In the genomic region with DNA sequence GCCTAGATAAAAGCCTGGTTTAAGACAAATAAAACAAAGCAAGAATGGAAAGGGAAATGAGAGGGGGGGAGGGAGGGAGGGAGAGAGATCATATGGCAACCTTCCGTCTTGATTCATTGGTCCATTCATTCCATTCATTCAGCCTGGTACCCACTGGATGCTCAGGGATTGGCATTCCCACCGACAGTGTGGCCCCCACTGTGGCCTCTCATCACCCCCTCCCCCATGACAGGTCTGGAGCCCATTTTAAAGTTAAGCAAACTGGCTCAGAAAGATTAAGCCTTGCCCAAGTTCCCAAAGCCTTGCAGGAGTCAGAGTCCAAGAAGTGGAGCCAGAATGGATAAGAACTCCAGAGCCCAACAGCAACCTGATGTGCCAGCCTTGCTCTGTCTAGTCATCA, we compare ENCODE assay signal across 11 mouse cellular contexts.
DNase-seq lines count a peak whose midpoint lies in the region; ATAC-seq and TF ChIP-seq lines count a peak whose summit lies in the region.
"Had no signal": no experiment of that assay in that cellular context is flagged by ENCODE, and none has a peak within 500 bp of the region (broad histone marks: within the 10 kb centered on the region; RNA-seq: fewer than 3 reads in every experiment).

No protein-coding gene starts in this region.

- H3K4me1 ChIP-seq in forebrain, embryonic 10.5 days: peaks cover 16% of the 10 kb centered on the region
- 0 out of 2 replicates have a peak, but pooled peaks cover 3% of the 10 kb centered on the region for H3K4me1 ChIP-seq in forebrain, embryonic 14.5 days (ENCODE audit: control insufficient read depth, insufficient read depth, low read length)
- H3K4me1 ChIP-seq in hindbrain, embryonic 14.5 days (replicated peaks; ENCODE audit: control insufficient read depth, insufficient read depth, low read length): 0 out of 2 replicates have a peak, but pooled peaks cover 5% of the 10 kb centered on the region
- no peaks in the 10 kb centered on the region for H3K4me1 ChIP-seq in midbrain, embryonic 16.5 days (ENCODE audit: control insufficient read depth, insufficient read depth, low read length)
- no peaks in the 10 kb centered on the region for H3K4me1 ChIP-seq in intestine, postnatal 0 days (replicated peaks; ENCODE audit: control insufficient read depth, insufficient read depth, low read length)
- no peaks in the 10 kb centered on the region for H3K4me1 ChIP-seq in liver, embryonic 11.5 days (replicated peaks; ENCODE audit: control insufficient read depth, insufficient read depth, low read length)
- H3K4me1 ChIP-seq: heart, embryonic 12.5 days had no signal

- ATAC-seq in forebrain, embryonic 14.5 days: peak; percentile 57
- peak; percentile 31; the same call in 1 of the 2 replicates for ATAC-seq in hindbrain, embryonic 14.5 days (ENCODE audit: low FRiP score)
- ATAC-seq in midbrain, embryonic 16.5 days: peak; percentile 64; the same call in 1 of the 2 replicates
- ATAC-seq in granulocyte monocyte progenitor cell, adult 5-6 weeks (replicated peaks; ENCODE audit: poor library complexity, severe bottlenecking): no peak
- ATAC-seq in intestine, postnatal 0 days: no peak
- no peak for ATAC-seq in liver, embryonic 11.5 days (replicated peaks; ENCODE audit: low FRiP score)
- ATAC-seq: intestine, embryonic 16.5 days had no signal

- H3K4me2 ChIP-seq in forebrain, embryonic 14.5 days (ENCODE audit: low read length): no peak overlapping the region
- H3K4me2 ChIP-seq in hindbrain, embryonic 14.5 days (replicated peaks): no peak overlapping the region
- no peak overlapping the region for H3K4me2 ChIP-seq in midbrain, embryonic 16.5 days (ENCODE audit: low read length)
- no peak overlapping the region for H3K4me2 ChIP-seq in intestine, postnatal 0 days (replicated peaks; ENCODE audit: low read depth)
- H3K4me2 ChIP-seq in liver, embryonic 11.5 days: no peak overlapping the region
- H3K4me2 ChIP-seq: heart, embryonic 12.5 days had no signal

- H3K27ac ChIP-seq in forebrain, embryonic 10.5 days: peak overlapping the region; percentile 52; the same call in 1 of the 2 replicates
- no peak overlapping the region for H3K27ac ChIP-seq in forebrain, embryonic 14.5 days (ENCODE audit: low read depth, low read length)
- no peak overlapping the region for H3K27ac ChIP-seq in hindbrain, embryonic 14.5 days
- no peak overlapping the region for H3K27ac ChIP-seq in midbrain, embryonic 16.5 days (ENCODE audit: low read length)
- no peak overlapping the region for H3K27ac ChIP-seq in intestine, postnatal 0 days (ENCODE audit: low read depth, low read length)
- H3K27ac ChIP-seq in liver, embryonic 11.5 days (ENCODE audit: low read depth, low read length): no peak overlapping the region

- DNase-seq in forebrain, embryonic 10.5 days (ENCODE audit: extremely low spot score, low spot score): no peak
- DNase-seq in forebrain, embryonic 14.5 days (ENCODE audit: low spot score): no peak
- no peak for DNase-seq in hindbrain, embryonic 14.5 days (ENCODE audit: low spot score)
- no peak for DNase-seq in adrenal gland, adult 18-20 months (ENCODE audit: low spot score in 2 of 2)
- DNase-seq in liver, embryonic 11.5 days (ENCODE audit: low spot score): no peak

- H3K27me3 ChIP-seq in forebrain, embryonic 10.5 days (ENCODE audit: poor library complexity, severe bottlenecking): peaks cover 26% of the 10 kb centered on the region
- H3K27me3 ChIP-seq in forebrain, embryonic 14.5 days (replicated peaks; ENCODE audit: control insufficient read depth, insufficient read depth, low read length): no peaks in the 10 kb centered on the region
- H3K27me3 ChIP-seq in hindbrain, embryonic 14.5 days (ENCODE audit: control insufficient read depth, insufficient read depth, low read length): no peaks in the 10 kb centered on the region
- no peaks in the 10 kb centered on the region for H3K27me3 ChIP-seq in midbrain, embryonic 16.5 days (ENCODE audit: control insufficient read depth, insufficient read depth, low read depth, low read length)
- H3K27me3 ChIP-seq in intestine, postnatal 0 days (replicated peaks; ENCODE audit: control insufficient read depth, insufficient read depth, low read length): no peaks in the 10 kb centered on the region
- H3K27me3 ChIP-seq in liver, embryonic 11.5 days (replicated peaks; ENCODE audit: control insufficient read depth, insufficient read depth, low read length): no peaks in the 10 kb centered on the region

- no peak overlapping the region; the same call in 1 of the 2 replicates for H3K9ac ChIP-seq in forebrain, embryonic 14.5 days (ENCODE audit: low read length)
- H3K9ac ChIP-seq in hindbrain, embryonic 14.5 days: 0 out of 2 replicates have a peak overlapping the region, but pooled peaks have one; percentile 2
- no peak overlapping the region for H3K9ac ChIP-seq in midbrain, embryonic 16.5 days (ENCODE audit: low read depth, low read length)
- no peak overlapping the region for H3K9ac ChIP-seq in intestine, postnatal 0 days (ENCODE audit: low read depth, low read length)
- no peak overlapping the region for H3K9ac ChIP-seq in liver, embryonic 11.5 days (ENCODE audit: low read depth, low read length)
- H3K9ac ChIP-seq: heart, embryonic 12.5 days had no signal

- H3K36me3 ChIP-seq in forebrain, embryonic 10.5 days (replicated peaks): no peaks in the 10 kb centered on the region
- no peaks in the 10 kb centered on the region for H3K36me3 ChIP-seq in forebrain, embryonic 14.5 days (ENCODE audit: control insufficient read depth, insufficient read depth, low read length)
- no peaks in the 10 kb centered on the region for H3K36me3 ChIP-seq in hindbrain, embryonic 14.5 days (replicated peaks; ENCODE audit: control insufficient read depth, insufficient read depth)
- no peaks in the 10 kb centered on the region for H3K36me3 ChIP-seq in midbrain, embryonic 16.5 days (ENCODE audit: control insufficient read depth, insufficient read depth, low read length)
- H3K36me3 ChIP-seq in intestine, postnatal 0 days (ENCODE audit: control insufficient read depth, insufficient read depth): no peaks in the 10 kb centered on the region
- no peaks in the 10 kb centered on the region for H3K36me3 ChIP-seq in liver, embryonic 11.5 days (ENCODE audit: control insufficient read depth, insufficient read depth, low read length)
- H3K36me3 ChIP-seq: heart, embryonic 12.5 days had no signal

- H3K4me3 ChIP-seq in forebrain, embryonic 10.5 days: no peak overlapping the region
- no peak overlapping the region for H3K4me3 ChIP-seq in forebrain, embryonic 14.5 days (ENCODE audit: low read depth, low read length)
- H3K4me3 ChIP-seq in hindbrain, embryonic 14.5 days (replicated peaks; ENCODE audit: low read length): no peak overlapping the region
- no peak overlapping the region for H3K4me3 ChIP-seq in midbrain, embryonic 16.5 days (ENCODE audit: low read depth, low read length)
- no peak overlapping the region for H3K4me3 ChIP-seq in intestine, postnatal 0 days (ENCODE audit: low read depth, low read length)
- no peak overlapping the region for H3K4me3 ChIP-seq in liver, embryonic 11.5 days (ENCODE audit: low read depth, low read length)
- H3K4me3 ChIP-seq: erythroblast, embryonic 14.5 days; heart, embryonic 12.5 days had no signal

- TF ChIP-seq CTCF in intestine, postnatal 0 days (IDR thresholded peaks at IDR 0.05; ENCODE audit: low read depth): no peak

- WGBS in forebrain, embryonic 10.5 days: 21% methylated on average over 2 of the region's 2 CpGs
- whole genome bisulfite sequencing in forebrain, embryonic 14.5 days: 6% methylated on average over 2 of the region's 2 CpGs
- 15% methylated on average over 2 of the region's 2 CpGs for WGBS in hindbrain, embryonic 14.5 days
- WGBS in midbrain, embryonic 16.5 days: 5% methylated on average over 2 of the region's 2 CpGs
- 38% methylated on average over 2 of the region's 2 CpGs for WGBS in intestine, postnatal 0 days
- WGBS in liver, embryonic 11.5 days: 37% methylated on average over 2 of the region's 2 CpGs

- no peaks in the 10 kb centered on the region for H3K9me3 ChIP-seq in forebrain, embryonic 10.5 days
- H3K9me3 ChIP-seq in forebrain, embryonic 14.5 days (replicated peaks; ENCODE audit: control insufficient read depth, low read length): no peaks in the 10 kb centered on the region
- no peaks in the 10 kb centered on the region for H3K9me3 ChIP-seq in hindbrain, embryonic 14.5 days (ENCODE audit: control insufficient read depth, low read length)
- H3K9me3 ChIP-seq in midbrain, embryonic 16.5 days (replicated peaks; ENCODE audit: control insufficient read depth, low read length, poor library complexity, severe bottlenecking): no peaks in the 10 kb centered on the region
- no peaks in the 10 kb centered on the region for H3K9me3 ChIP-seq in intestine, postnatal 0 days (ENCODE audit: control insufficient read depth)
- H3K9me3 ChIP-seq in liver, embryonic 11.5 days (ENCODE audit: control insufficient read depth, low read length): no peaks in the 10 kb centered on the region
- H3K9me3 ChIP-seq: heart, embryonic 12.5 days had no signal

Comparison
In these comparisons a context has a peak if more than half of its experiments do, and no peak if none do; other contexts are left out.
1. ATAC-seq: peak in forebrain, embryonic 14.5 days (single experiment), hindbrain, embryonic 14.5 days (single experiment) and midbrain, embryonic 16.5 days (single experiment); none in granulocyte monocyte progenitor cell, adult 5-6 weeks (single experiment), intestine, postnatal 0 days (single experiment) and liver, embryonic 11.5 days (single experiment).